Mouse (Mus musculus): ENCODE results near the gene Slc25a11. TPM values are rescaled to one million over a fixed set of nuclear protein-coding genes. Genes with fewer than 3 reads are reported as not detected.
A peak's percentile ranks its signal among the peaks of the same experiment; 100 is the strongest.

Gene Slc25a11
- polyA plus RNA-seq, 1 experiment from 2014 or later: 133 TPM

DNA sequence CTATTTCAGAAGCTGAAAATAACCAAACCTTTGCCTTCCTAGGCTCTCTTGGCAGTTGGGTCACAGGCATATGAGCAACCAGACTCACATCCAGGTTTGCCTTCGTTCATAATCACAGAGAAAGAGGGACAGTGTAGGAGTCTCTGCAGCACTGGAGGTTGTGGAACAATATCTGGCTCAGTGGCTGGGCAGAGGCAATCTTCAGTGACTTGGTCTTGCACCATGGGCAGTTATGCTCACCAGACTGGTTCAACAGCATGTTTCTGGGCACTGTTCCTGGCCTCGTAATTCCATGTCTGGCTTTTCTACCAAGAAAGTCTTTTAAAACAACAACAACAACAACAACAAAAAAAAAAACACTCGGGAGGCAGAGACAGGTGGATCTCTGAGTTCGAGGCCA is 11.7 kb downstream of the Slc25a11 start:
- Histone ChIP-seq H3K4me2 (no peak overlapping the region), H3K9ac (no peak overlapping the region), H3K27me3 (ENCODE audit: insufficient read depth, low read length) (no peaks in the 10 kb centered on the region), H3K4me1 (ENCODE audit: insufficient read depth) (no peaks in the 10 kb centered on the region), H3K36me3 (ENCODE audit: insufficient read depth) (no peaks in the 10 kb centered on the region), H3K9me3 (ENCODE audit: low read depth, low read length) (no peaks in the 10 kb centered on the region), H3K27ac (ENCODE audit: low read depth) (no peak overlapping the region), H3K4me3 (ENCODE audit: low read depth, low read length) (no peak overlapping the region)
- WGBS: 72% methylated on average over 4 of the region's 4 CpGs
- DNase-seq (no peak), ATAC-seq (ENCODE audit: insufficient read depth) (no peak)
- no peak for TF ChIP-seq CTCF (IDR thresholded peaks at IDR 0.05; ENCODE audit: low read depth)

DNA sequence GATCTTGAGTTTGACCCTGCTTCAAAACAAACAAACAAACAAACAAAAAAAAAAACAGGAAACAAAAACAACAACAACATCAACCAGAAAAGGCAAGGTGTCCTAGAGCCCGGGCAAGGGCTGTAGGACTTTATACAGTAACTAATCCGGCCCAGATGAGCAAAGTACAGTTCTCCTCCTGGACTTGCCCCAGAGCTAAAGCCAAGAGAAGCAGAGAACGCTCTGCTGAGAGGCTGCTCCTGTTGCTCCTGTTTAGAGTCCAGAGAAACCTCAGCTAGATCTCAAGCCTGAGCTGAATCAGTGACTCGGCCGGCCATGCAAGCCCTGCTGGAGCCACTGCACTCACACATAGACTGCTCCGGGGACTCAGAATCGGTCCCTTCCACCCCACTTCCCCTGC is 17.1 kb downstream of the Slc25a11 start:
- no peak for TF ChIP-seq CTCF (IDR thresholded peaks at IDR 0.05; ENCODE audit: low read depth)
- Histone ChIP-seq H3K9me3 (ENCODE audit: low read depth, low read length) (no peaks in the 10 kb centered on the region), H3K4me3 (ENCODE audit: low read depth, low read length) (no peak overlapping the region), H3K4me1 (ENCODE audit: insufficient read depth) (no peaks in the 10 kb centered on the region), H3K27me3 (ENCODE audit: insufficient read depth, low read length) (no peaks in the 10 kb centered on the region), H3K4me2 (no peak overlapping the region), H3K9ac (no peak overlapping the region), H3K36me3 (ENCODE audit: insufficient read depth) (no peaks in the 10 kb centered on the region), H3K27ac (ENCODE audit: low read depth) (no peak overlapping the region)
- WGBS: 73% methylated on average over 7 of the region's 7 CpGs
- no peak for ATAC-seq (ENCODE audit: insufficient read depth)
- no peak for DNase-seq

DNA sequence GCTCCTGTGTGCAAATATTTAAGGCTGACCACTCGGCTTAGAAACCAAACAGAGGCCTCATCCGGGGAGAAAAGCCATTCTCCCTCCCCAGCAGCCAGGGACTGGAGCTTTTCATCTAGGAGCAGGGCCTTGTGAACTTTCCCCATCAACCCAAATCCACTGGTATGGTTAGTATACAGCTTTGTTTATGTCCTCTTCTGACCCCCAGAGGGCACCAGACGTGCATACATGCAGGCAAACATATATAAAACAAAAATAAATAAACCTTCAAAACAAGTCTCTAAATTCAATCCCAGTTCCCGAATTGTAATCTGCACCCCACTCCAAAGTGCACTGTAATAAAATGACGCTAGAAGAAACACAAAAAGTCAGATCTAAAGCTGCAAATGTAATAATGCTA is 17.7 kb downstream of the Slc25a11 start:
- DNase-seq: peak; percentile 42
- no peak overlapping the region for H3K9ac ChIP-seq
- 46% methylated on average over 5 of the region's 5 CpGs for whole genome bisulfite sequencing

DNA sequence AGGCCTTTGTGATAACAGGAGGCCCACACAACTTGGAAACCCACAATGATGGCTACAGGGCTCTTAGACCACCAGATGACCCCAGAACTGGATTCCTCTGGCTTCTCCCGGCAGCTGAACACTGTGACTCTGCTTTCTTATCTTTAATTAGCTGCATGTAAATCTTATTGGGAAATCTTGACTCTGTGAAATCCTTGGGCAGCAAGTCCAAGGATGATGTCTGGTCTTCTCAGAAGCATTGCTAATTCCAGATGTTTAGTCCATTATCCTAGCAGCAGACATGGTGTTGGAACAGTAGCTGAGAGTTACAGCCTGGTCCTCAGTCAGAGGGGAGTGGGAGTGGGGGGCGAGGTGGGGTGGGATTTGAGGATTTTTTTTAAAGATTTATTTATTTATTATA is 18.8 kb downstream of the Slc25a11 start:
- no peaks in the 10 kb centered on the region for H3K36me3 ChIP-seq (ENCODE audit: insufficient read depth)
- ATAC-seq (ENCODE audit: insufficient read depth): no peak
- H3K27me3 ChIP-seq (ENCODE audit: insufficient read depth, low read length): no peaks in the 10 kb centered on the region
- no peaks in the 10 kb centered on the region for H3K4me1 ChIP-seq (ENCODE audit: insufficient read depth)
- no peak overlapping the region for H3K4me2 ChIP-seq
- H3K4me3 ChIP-seq (ENCODE audit: low read depth, low read length): no peak overlapping the region
- TF ChIP-seq CTCF (IDR thresholded peaks at IDR 0.05; ENCODE audit: low read depth): no peak
- H3K27ac ChIP-seq (ENCODE audit: low read depth): no peak overlapping the region
- H3K9me3 ChIP-seq (ENCODE audit: low read depth, low read length): no peaks in the 10 kb centered on the region
- WGBS: 57% methylated on average over 2 of the region's 2 CpGs
- DNase-seq: peak; percentile 34
- H3K9ac ChIP-seq: no peak overlapping the region

More for the DNA sequence above, 17.7 kb downstream of the Slc25a11 start:
- no peak overlapping the region for H3K4me3 ChIP-seq (ENCODE audit: low read depth, low read length)
- no peak overlapping the region for H3K27ac ChIP-seq (ENCODE audit: low read depth)
- TF ChIP-seq CTCF (IDR thresholded peaks at IDR 0.05; ENCODE audit: low read depth): peak; percentile 41
- no peak for ATAC-seq (ENCODE audit: insufficient read depth)
- no peak overlapping the region for H3K4me2 ChIP-seq
- H3K36me3 ChIP-seq (ENCODE audit: insufficient read depth): no peaks in the 10 kb centered on the region
- no peaks in the 10 kb centered on the region for H3K9me3 ChIP-seq (ENCODE audit: low read depth, low read length)
- H3K27me3 ChIP-seq (ENCODE audit: insufficient read depth, low read length): no peaks in the 10 kb centered on the region
- no peaks in the 10 kb centered on the region for H3K4me1 ChIP-seq (ENCODE audit: insufficient read depth)

DNA sequence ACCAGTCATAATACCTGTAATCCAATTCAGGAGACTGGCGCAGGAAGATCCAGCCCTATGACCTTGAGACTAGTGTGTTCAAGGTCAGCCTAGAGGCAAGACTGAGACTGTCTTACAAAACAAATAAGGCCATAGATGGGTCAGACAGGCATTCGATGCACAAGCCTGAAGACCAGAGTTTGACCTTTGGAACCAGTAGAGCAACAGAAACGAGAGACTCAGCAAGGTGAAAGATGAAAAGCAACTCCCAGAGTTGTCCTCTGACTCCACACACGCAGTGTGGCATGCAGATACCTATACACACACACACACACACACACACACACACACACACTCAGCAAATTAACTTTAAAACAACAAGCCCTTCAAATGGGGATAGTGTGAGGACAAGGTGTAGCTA is 20.4 kb downstream of the Slc25a11 start:
- no peaks in the 10 kb centered on the region for H3K27me3 ChIP-seq (ENCODE audit: insufficient read depth, low read length)
- no peak overlapping the region for H3K4me3 ChIP-seq (ENCODE audit: low read depth, low read length)
- no peaks in the 10 kb centered on the region for H3K36me3 ChIP-seq (ENCODE audit: insufficient read depth)
- no peaks in the 10 kb centered on the region for H3K9me3 ChIP-seq (ENCODE audit: low read depth, low read length)
- TF ChIP-seq CTCF (IDR thresholded peaks at IDR 0.05; ENCODE audit: low read depth): no peak
- no peak for ATAC-seq (ENCODE audit: insufficient read depth)
- 60% methylated on average over 4 of the region's 4 CpGs for WGBS
- no peak overlapping the region for H3K27ac ChIP-seq (ENCODE audit: low read depth)
- H3K4me2 ChIP-seq: no peak overlapping the region
- H3K9ac ChIP-seq: no peak overlapping the region
- H3K4me1 ChIP-seq (ENCODE audit: insufficient read depth): no peaks in the 10 kb centered on the region
- DNase-seq: no peak

DNA sequence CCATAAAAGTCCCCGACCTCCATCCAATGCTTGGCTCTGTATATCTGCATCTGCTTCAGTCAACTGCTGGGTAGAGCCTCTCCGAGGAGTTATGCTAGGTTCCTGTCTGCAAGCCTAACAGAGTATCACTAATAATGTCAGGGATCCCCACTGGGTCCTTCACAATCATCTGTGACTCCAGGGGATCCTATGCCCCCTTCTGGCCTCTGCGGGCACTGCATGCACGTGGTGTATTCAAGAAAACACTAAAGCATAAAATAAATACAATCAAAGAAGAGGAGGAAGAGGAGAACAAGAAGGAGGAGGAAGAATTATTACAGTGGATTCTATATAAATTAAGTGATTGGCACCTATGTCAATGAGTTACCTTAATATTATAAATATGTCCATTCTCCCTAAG is 21.8 kb downstream of the Slc25a11 start:
- WGBS: 39% methylated on average over 4 of the region's 4 CpGs

DNA sequence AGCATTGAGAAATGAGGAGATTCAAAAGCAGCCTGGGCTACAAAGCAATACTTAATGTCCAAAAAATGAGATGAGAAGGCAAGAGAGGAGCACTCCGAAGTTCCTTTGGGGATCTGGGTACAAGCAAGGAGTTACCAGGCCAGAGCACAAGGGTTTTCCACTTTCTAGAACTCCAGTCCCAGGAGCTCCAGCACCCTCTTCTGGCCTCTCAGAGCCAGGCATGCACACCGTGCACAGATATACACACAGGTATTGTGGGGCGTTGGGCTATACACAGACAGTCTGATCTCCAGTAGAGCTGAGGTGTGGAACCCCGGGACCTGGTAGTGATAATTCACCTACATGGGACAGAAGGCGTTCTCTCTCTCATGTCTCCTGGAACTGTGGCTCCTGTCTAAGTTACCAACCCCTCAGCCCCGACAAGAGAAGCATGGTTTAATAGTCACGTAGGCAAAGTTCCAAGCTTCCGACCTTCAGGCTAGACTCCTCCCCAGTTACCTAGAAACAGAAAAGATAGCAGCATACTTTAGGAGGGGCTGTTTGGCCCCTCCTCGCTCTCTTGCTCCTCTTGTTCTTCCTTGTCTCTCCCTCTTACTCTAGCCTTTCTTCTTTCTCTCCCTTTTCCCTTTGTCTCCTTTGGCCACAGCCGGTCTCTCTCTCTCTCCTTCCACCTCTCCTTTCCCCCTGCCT is 24.1 kb downstream of the Slc25a11 start:
- no peak overlapping the region for H3K4me3 ChIP-seq (ENCODE audit: low read depth, low read length)
- ATAC-seq (ENCODE audit: insufficient read depth): no peak
- no peaks in the 10 kb centered on the region for H3K9me3 ChIP-seq (ENCODE audit: low read depth, low read length)
- no peaks in the 10 kb centered on the region for H3K36me3 ChIP-seq (ENCODE audit: insufficient read depth)
- peak; percentile 45 for TF ChIP-seq CTCF (IDR thresholded peaks at IDR 0.05; ENCODE audit: low read depth)
- H3K27ac ChIP-seq (ENCODE audit: low read depth): no peak overlapping the region
- 70% methylated on average over 10 of the region's 10 CpGs for WGBS
- no peaks in the 10 kb centered on the region for H3K27me3 ChIP-seq (ENCODE audit: insufficient read depth, low read length)
- H3K9ac ChIP-seq: no peak overlapping the region
- H3K4me1 ChIP-seq (ENCODE audit: insufficient read depth): no peaks in the 10 kb centered on the region
- no peak overlapping the region for H3K4me2 ChIP-seq
- DNase-seq: peak; percentile 34

More for the DNA sequence above, 21.8 kb downstream of the Slc25a11 start:
- ATAC-seq (ENCODE audit: insufficient read depth) (no peak), DNase-seq (peak; percentile 77)
- Histone ChIP-seq H3K4me1 (ENCODE audit: insufficient read depth) (no peaks in the 10 kb centered on the region), H3K9me3 (ENCODE audit: low read depth, low read length) (no peaks in the 10 kb centered on the region), H3K4me2 (no peak overlapping the region), H3K9ac (no peak overlapping the region), H3K27ac (ENCODE audit: low read depth) (no peak overlapping the region), H3K4me3 (ENCODE audit: low read depth, low read length) (no peak overlapping the region), H3K36me3 (ENCODE audit: insufficient read depth) (no peaks in the 10 kb centered on the region), H3K27me3 (ENCODE audit: insufficient read depth, low read length) (no peaks in the 10 kb centered on the region)
- TF ChIP-seq CTCF (IDR thresholded peaks at IDR 0.05; ENCODE audit: low read depth): peak; percentile 70
